Mouse (Mus musculus): ENCODE measurements around the gene Slc16a4. TPM values are rescaled to one million over a fixed set of nuclear protein-coding genes. Genes with fewer than 3 reads are reported as not detected.
"Not testable (repeated sequence)": the region's sequence is repeated elsewhere in the genome, so short reads cannot be mapped to it uniquely, and the experiment has no call there.

The Slc16a4 gene
- total RNA-seq, 2 experiments from 2014 or later, result 1.7 TPM

GRCm38 (mm10) chr3:107286123-107286522 is 4.9 kb upstream of the Slc16a4 start:
- no peak for DNase-seq (ENCODE audit: low spot score in 2 of 2)
- intact Hi-C loops (cut with DNase I), result no loop called here

GRCm38 (mm10) chr3:107287346-107287745 is 3.7 kb upstream of the Slc16a4 start:
- intact Hi-C loops (cut with DNase I), result no loop called here
- DNase-seq (ENCODE audit: low spot score in 2 of 2), result no peak

- DNase-seq (ENCODE audit: low spot score in 2 of 2), result no peak
- intact Hi-C loops (cut with DNase I), result no loop called here
These were observed 4.8 kb downstream of the Slc16a4 start for GRCm38 (mm10) chr3:107295672-107296360.

- not testable (repeated sequence) for DNase-seq (ENCODE audit: low spot score in 2 of 2)
These were observed 5.9 kb downstream of the Slc16a4 start for GRCm38 (mm10) chr3:107296917-107297316.

GRCm38 (mm10) chr3:107317338-107317737 is 26.3 kb downstream of the Slc16a4 start:
- intact Hi-C loops (cut with DNase I), result no loop called here
- no peak for DNase-seq (ENCODE audit: low spot score in 2 of 2)

More at GRCm38 (mm10) chr3:107296917-107297316, 5.9 kb downstream of the Slc16a4 start:
- intact Hi-C loops (cut with DNase I), result not testable (repeated sequence)

- intact Hi-C loops (cut with DNase I), result no loop called here
These were observed 30.1 kb downstream of the Slc16a4 start for GRCm38 (mm10) chr3:107321141-107321540.

GRCm38 (mm10) chr3:107321776-107322175 is 30.7 kb downstream of the Slc16a4 start:
- intact Hi-C loops (cut with DNase I), result no loop called here
- DNase-seq (ENCODE audit: low spot score in 2 of 2), result no peak

More at GRCm38 (mm10) chr3:107321141-107321540, 30.1 kb downstream of the Slc16a4 start:
- no peak for DNase-seq (ENCODE audit: low spot score in 2 of 2)

GRCm38 (mm10) chr3:107326442-107326841 is 35.4 kb downstream of the Slc16a4 start:
- intact Hi-C loops (cut with DNase I), result no loop called here
- no peak for DNase-seq (ENCODE audit: low spot score in 2 of 2)

- intact Hi-C loops (cut with DNase I), result no loop called here
- DNase-seq (ENCODE audit: low spot score in 2 of 2), result no peak
These were observed 39.7 kb downstream of the Slc16a4 start for GRCm38 (mm10) chr3:107330503-107331424.

- intact Hi-C loops (cut with DNase I), result loop anchor here (2.0 kb wide), 1 partner anchor 53 kb away; the partner anchor contains the start of gene Lamtor5
- DNase-seq (ENCODE audit: low spot score in 2 of 2), result no peak
These were observed 40.7 kb downstream of the Slc16a4 start for GRCm38 (mm10) chr3:107331746-107332126.

GRCm38 (mm10) chr3:107332127-107332959 is 41.3 kb downstream of the Slc16a4 start:
- DNase-seq (ENCODE audit: low spot score in 2 of 2), result peak; percentile 56 to 70
- intact Hi-C loops (cut with DNase I), result loop anchor here (2.0 kb wide), 1 partner anchor 54 kb away; the partner anchor contains the start of gene Lamtor5

- intact Hi-C loops (cut with DNase I), result loop anchor here (2.0 kb wide), 1 partner anchor 54 kb away; the partner anchor contains the start of gene Lamtor5
- peak; percentile 96 to 100 for DNase-seq (ENCODE audit: low spot score in 2 of 2)
These were observed 41.9 kb downstream of the Slc16a4 start for GRCm38 (mm10) chr3:107332960-107333380.

GRCm38 (mm10) chr3:107333381-107334201 is 42.6 kb downstream of the Slc16a4 start, which contains the start of gene Rbm15:
Gene Rbm15, minus strand, starts transcription at chr3:107333673.
- intact Hi-C loops (cut with DNase I), result loop anchor here (2.0 kb wide), 1 partner anchor 55 kb away; the partner anchor contains the start of gene Lamtor5
- DNase-seq (ENCODE audit: low spot score in 2 of 2), result peak; percentile 99 to 100

GRCm38 (mm10) chr3:107334202-107334934 is 43.3 kb downstream of the Slc16a4 start:
- intact Hi-C loops (cut with DNase I), result no loop called here
- peak in 1 of 2 experiments; percentile 9 for DNase-seq (ENCODE audit: low spot score in 2 of 2)

GRCm38 (mm10) chr3:107343971-107344370 is 52.9 kb downstream of the Slc16a4 start:
- DNase-seq (ENCODE audit: low spot score in 2 of 2), result no peak
- intact Hi-C loops (cut with DNase I), result no loop called here

GRCm38 (mm10) chr3:107345033-107345725 is 54.1 kb downstream of the Slc16a4 start:
- no peak for DNase-seq (ENCODE audit: low spot score in 2 of 2)
- intact Hi-C loops (cut with DNase I), result no loop called here

- intact Hi-C loops (cut with DNase I), result no loop called here
- DNase-seq (ENCODE audit: low spot score in 2 of 2), result peak in 1 of 2 experiments; percentile 36
These were observed 58.0 kb downstream of the Slc16a4 start for GRCm38 (mm10) chr3:107349006-107349405.

Measured in left cerebral cortex, postnatal 25 days (tissue).